Mouse (Mus musculus): ENCODE measurements around the gene Spsb4. TPM values are rescaled to one million over a fixed set of nuclear protein-coding genes. Genes with fewer than 3 reads are reported as not detected.
A peak's percentile ranks its signal among the peaks of the same experiment; 100 is the strongest.

Gene Spsb4
- total RNA-seq, 2 experiments from 2014 or later: 3.9 to 6.1 TPM

DNA sequence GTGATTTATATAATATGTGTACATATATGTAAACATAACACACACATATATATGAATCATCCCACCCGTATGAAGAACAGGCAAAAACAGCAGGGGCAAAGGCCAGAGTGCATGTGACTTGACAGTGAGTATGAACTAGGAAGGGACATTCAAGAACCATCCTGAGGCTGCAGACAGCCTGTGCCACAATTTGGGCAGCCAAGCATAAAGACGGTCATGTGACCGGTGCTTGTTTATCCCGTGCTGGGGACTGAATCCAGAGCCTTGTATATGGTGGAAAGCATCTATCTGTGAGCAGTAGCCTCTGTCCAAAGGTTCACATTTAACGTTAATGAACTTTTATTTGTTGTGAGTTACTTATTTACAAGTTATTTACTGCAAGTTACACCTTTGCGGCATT, 103.8 kb downstream of the Spsb4 start:
- no peak for ATAC-seq (replicated peaks; ENCODE audit: poor library complexity, severe bottlenecking)

- ATAC-seq (replicated peaks; ENCODE audit: poor library complexity, severe bottlenecking): no peak
Measured at GRCm38 (mm10) chr9:96914005-96914404, 104.6 kb downstream of the Spsb4 start.

GRCm38 (mm10) chr9:96909503-96909902, 109.1 kb downstream of the Spsb4 start:
- no peak for ATAC-seq (replicated peaks; ENCODE audit: poor library complexity, severe bottlenecking)

DNA sequence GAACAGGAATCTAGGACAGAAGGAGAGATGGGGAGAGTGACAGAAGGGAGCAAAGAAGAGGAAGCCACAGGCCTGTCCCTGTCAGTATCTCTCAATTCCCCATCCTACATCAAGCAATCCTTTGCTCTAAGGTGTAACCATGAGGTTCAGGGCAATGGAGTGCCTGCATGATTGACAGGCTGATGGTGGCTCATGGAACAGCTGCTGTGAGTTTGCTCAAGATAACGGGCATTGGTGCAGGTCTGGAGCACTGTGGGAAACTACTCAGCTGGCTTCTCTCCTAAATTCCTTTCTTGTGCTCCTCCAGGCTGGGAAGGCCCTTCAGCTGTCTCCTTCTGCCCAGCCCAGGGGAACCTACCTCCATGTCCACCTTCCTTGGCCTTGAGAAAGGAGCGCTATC, 109.9 kb downstream of the Spsb4 start:
- no peak for ATAC-seq (replicated peaks; ENCODE audit: poor library complexity, severe bottlenecking)

DNA sequence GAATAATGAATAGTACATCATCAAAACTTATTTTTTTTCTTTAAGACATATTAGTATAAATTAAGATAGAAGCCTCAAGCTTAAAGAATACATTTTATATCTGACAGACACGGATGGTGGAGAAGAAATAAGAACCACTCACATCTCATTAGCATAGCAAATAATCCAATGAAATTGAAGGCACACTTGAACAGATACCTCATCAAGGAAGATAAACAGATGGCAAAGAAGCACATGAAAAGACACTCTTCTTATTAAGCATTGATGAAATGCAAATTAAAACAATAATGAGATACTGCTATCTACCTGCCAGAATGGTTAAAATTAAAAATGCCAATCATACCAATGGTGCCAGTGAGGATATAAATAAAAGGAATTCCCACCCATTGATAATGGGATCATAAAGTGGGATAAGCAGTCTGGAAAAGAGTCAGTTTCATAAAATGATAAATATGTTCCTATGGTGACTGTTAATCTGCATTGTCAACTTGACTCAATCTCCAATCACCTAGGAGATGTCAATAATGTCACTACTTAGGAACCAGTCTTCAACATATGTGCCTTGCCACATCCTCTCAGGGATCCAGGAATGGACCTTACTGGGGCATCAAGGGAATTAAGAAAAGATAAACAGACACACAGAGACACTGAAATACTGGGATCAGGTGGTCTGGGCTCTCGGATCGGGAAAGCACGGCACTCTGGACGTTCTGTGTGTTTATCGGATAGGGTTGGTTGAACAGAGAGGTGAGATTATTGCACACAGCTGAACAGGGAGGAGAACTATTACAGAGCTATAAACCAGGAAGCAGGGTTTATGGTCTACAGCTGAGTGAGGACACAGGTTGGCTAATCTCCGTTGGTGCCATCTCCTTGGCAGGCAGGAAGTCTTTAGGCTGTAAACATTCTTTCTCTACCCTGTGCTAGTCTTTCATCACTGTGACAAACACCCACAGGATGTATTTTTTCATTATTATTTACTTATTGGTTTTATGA, 114.0 kb downstream of the Spsb4 start:
- ATAC-seq (replicated peaks; ENCODE audit: poor library complexity, severe bottlenecking): peak; percentile 90

DNA sequence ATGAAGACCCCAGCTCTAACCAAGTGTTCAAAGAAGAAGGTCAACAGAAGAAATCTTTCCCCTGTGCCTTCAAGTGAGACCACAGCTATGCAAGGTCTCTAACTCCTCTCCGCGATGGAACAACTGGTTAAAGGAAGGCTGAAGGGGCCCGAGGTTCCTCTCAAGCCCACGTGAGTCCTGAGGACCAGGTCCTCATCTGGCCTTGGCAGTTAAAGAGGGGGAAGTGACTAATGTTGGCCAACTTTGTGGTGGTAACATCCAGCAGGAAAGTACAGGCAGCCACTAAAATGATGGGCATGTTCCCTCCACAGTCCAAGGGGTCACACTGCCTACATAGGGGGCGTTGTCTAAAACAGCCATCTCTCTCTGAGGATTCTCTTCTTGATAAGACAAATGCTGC, 118.9 kb downstream of the Spsb4 start:
- peak; percentile 73 for ATAC-seq (replicated peaks; ENCODE audit: poor library complexity, severe bottlenecking)

- ATAC-seq (replicated peaks; ENCODE audit: poor library complexity, severe bottlenecking): no peak
Measured at GRCm38 (mm10) chr9:96899004-96899403, 119.6 kb downstream of the Spsb4 start.

DNA sequence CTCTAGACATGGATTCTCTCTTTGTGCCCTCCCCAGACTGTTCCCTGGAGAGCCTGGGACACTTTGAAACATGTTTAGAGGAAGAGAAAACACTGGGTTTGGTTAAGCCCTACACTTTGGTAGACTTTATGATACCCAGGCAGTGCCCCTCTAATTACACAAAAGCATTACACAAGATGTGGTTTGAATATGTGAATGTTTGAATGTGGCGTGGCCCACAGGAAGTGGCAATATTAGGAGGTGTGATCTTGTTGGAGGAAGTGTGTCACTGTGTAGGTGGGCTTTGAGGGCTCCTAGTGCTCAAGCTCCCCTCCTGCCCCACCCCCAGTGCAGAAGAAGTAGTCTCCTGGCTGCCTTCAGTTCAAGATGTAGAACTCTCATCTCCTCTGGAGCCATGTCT, 122.0 kb downstream of the Spsb4 start:
- peak; percentile 64 for ATAC-seq (replicated peaks; ENCODE audit: poor library complexity, severe bottlenecking)

GRCm38 (mm10) chr9:96893582-96893981, 125.1 kb downstream of the Spsb4 start:
- ATAC-seq (replicated peaks; ENCODE audit: poor library complexity, severe bottlenecking): no peak

Other genes starting within 250 kb of the Spsb4 start
- gene Pxylp1, start 126.2 kb downstream of the Spsb4 start, total RNA-seq (2014; fragmentation: Nextera tagmentation): 78.2 and 85.4 TPM in 2 replicates
- 60.4 and 80.7 TPM in 2 replicates for gene Pxylp1, start 126.2 kb downstream of the Spsb4 start, total RNA-seq (2017)
- gene Slc25a36, start 92.3 kb upstream of the Spsb4 start, total RNA-seq (2014; fragmentation: Nextera tagmentation): 49.8 and 53.9 TPM in 2 replicates
- 57.5 and 69.2 TPM in 2 replicates for gene Slc25a36, start 92.3 kb upstream of the Spsb4 start, total RNA-seq (2017)

Measured in granulocyte monocyte progenitor cell, adult 5-6 weeks (primary cell).